Mouse (Mus musculus) CH12.LX (cell line): ENCODE data around the gene Fbxw4. TPM values are rescaled to one million over a fixed set of nuclear protein-coding genes. Genes with fewer than 3 reads are reported as not detected.

Source experiments
- DNase-seq: peaks from one replicate; pipeline ENCODE4 v3.0.0-alpha.2; 2013; ENCODE audit errors: extremely low read depth
- H3K27ac ChIP-seq: 2 replicates; pipeline ENCODE4 v1.5.1; 2012; ENCODE audit warnings: low read depth, mild to moderate bottlenecking, control low read depth, moderate library complexity; ENCODE audit not compliant: insufficient read depth
- H3K27me3 ChIP-seq: replicated peaks from 2 replicates; pipeline ENCODE3; 2012; ENCODE audit warnings: inconsistent platforms
- H3K36me3 ChIP-seq, 2 experiments: replicated peaks in 1 of 2; 2 replicates each; pipeline versions ENCODE3 to v1.6.1; 2012; ENCODE audit warnings: inconsistent platforms in 1 of 2, low read length in 1 of 2, mild to moderate bottlenecking in 1 of 2, mixed read lengths in 1 of 2, moderate library complexity in 1 of 2; ENCODE audit not compliant: control insufficient read depth in 1 of 2, insufficient read depth in 1 of 2
- H3K4me1 ChIP-seq, 2 experiments: 2 replicates each; pipeline ENCODE4 v1.6.1; 2012; ENCODE audit warnings: inconsistent platforms in 1 of 2, moderate library complexity in 1 of 2; ENCODE audit not compliant: insufficient read depth in 2 of 2, control insufficient read depth in 1 of 2
- H3K4me2 ChIP-seq: 2 replicates; pipeline ENCODE4 v1.6.1; 2012; ENCODE audit warnings: low read depth, mild to moderate bottlenecking, control low read depth; ENCODE audit not compliant: poor library complexity, insufficient read depth, severe bottlenecking
- H3K4me3 ChIP-seq, 3 experiments: fragments of 150-350 bp in 1 of 3; sonication (generic) in 1 of 3; replicated peaks in 1 of 3; 2 replicates each; pipeline versions ENCODE3 to v1.5.1; 2011 to 2012; ENCODE audit warnings: low read depth in 2 of 3, low read length in 2 of 3, mild to moderate bottlenecking in 2 of 3, moderate library complexity in 2 of 3, control low read depth in 1 of 3, improper control_type of control experiment in 1 of 3, inconsistent platforms in 1 of 3, mixed read lengths in 1 of 3; ENCODE audit not compliant: poor library complexity in 1 of 3
- H3K79me2 ChIP-seq: replicated peaks from 2 replicates; pipeline ENCODE4 v1.6.1; 2012; ENCODE audit warnings: mild to moderate bottlenecking, moderate library complexity; ENCODE audit not compliant: control insufficient read depth, poor library complexity, insufficient read depth, severe bottlenecking; ENCODE audit errors: extremely low read depth
- H3K9ac ChIP-seq: 2 replicates; pipeline ENCODE4 v1.6.1; 2012; ENCODE audit warnings: low read depth, mild to moderate bottlenecking, control low read depth, moderate library complexity; ENCODE audit not compliant: insufficient read depth
- H3K9me3 ChIP-seq: replicated peaks from 2 replicates; pipeline ENCODE3; 2012; ENCODE audit warnings: low read length, inconsistent platforms, mixed read lengths
- CHD2 ChIP-seq: IDR thresholded peaks from 2 replicates; pipeline ENCODE4 v1.6.1; 2011; ENCODE audit warnings: low read length, improper control_type of control experiment
- E2F4 ChIP-seq: IDR thresholded peaks from 2 replicates; pipeline ENCODE4 v1.6.1; 2011; ENCODE audit warnings: low read depth, low read length, improper control_type of control experiment; ENCODE audit not compliant: insufficient replicate concordance
- ELF1 ChIP-seq: IDR thresholded peaks from 2 replicates; pipeline ENCODE4 v1.6.1; 2014; ENCODE audit warnings: low read depth, mild to moderate bottlenecking, inconsistent platforms, low read length, improper control_type of control experiment
- GABPA ChIP-seq: IDR thresholded peaks from 2 replicates; pipeline ENCODE4 v1.6.1; 2012; ENCODE audit warnings: low read depth, low read length, improper control_type of control experiment, inconsistent platforms; ENCODE audit not compliant: insufficient replicate concordance
- HCFC1 ChIP-seq: IDR thresholded peaks from 2 replicates; pipeline ENCODE4 v1.6.1; 2012; ENCODE audit warnings: low read depth, mild to moderate bottlenecking, inconsistent platforms, low read length, improper control_type of control experiment
- IRF4 ChIP-seq: IDR thresholded peaks from 2 replicates; pipeline ENCODE4 v1.6.1; 2014; ENCODE audit warnings: low read depth, mild to moderate bottlenecking, inconsistent platforms, low read length, improper control_type of control experiment
- JUND ChIP-seq: conservative IDR thresholded peaks from 2 replicates; pipeline ENCODE4 v1.6.1; 2011; ENCODE audit warnings: low read depth, low read length, improper control_type of control experiment
- MAZ ChIP-seq: IDR thresholded peaks from 2 replicates; pipeline ENCODE4 v1.6.1; 2012; ENCODE audit warnings: low read depth, mild to moderate bottlenecking, inconsistent platforms, low read length, improper control_type of control experiment, moderate library complexity
- RCOR1 ChIP-seq: conservative IDR thresholded peaks from 2 replicates; pipeline ENCODE4 v1.6.1; 2012; ENCODE audit warnings: low read depth, mild to moderate bottlenecking, inconsistent platforms, low read length, improper control_type of control experiment
- SIN3A ChIP-seq: IDR thresholded peaks from 2 replicates; pipeline ENCODE4 v1.6.1; 2012; ENCODE audit warnings: low read length, improper control_type of control experiment, inconsistent platforms
- TBP ChIP-seq: conservative IDR thresholded peaks from 2 replicates; pipeline ENCODE4 v1.6.1; 2011; ENCODE audit warnings: low read depth, low read length, improper control_type of control experiment
- USF2 ChIP-seq: conservative IDR thresholded peaks from 2 replicates; pipeline ENCODE4 v1.6.1; 2011; ENCODE audit warnings: low read depth, low read length, improper control_type of control experiment
- ZC3H11A ChIP-seq: IDR thresholded peaks from 2 replicates; pipeline ENCODE4 v1.6.1; 2012; ENCODE audit warnings: low read depth, mild to moderate bottlenecking, inconsistent platforms, low read length, improper control_type of control experiment
- ZNF384 ChIP-seq: IDR thresholded peaks from 2 replicates; pipeline ENCODE4 v1.6.1; 2012; ENCODE audit warnings: low read depth, low read length, improper control_type of control experiment, inconsistent platforms
- dilution Hi-C: fragments of 300-500 bp; cut with MboI; formaldehyde crosslinking; loops from 2 replicates; pipeline ENCODE4 v1.14.3; 2020; ENCODE audit warnings: low sequenced_read_pairs; ENCODE audit not compliant: extremely low pct_unique_long_range_greater_than_20kb, extremely low pct_ligation_motif_present
- in situ Hi-C: fragments of 300-500 bp; cut with MboI; formaldehyde crosslinking; loops from 3 replicates; pipeline ENCODE4 v1.14.3; 2019; ENCODE audit warnings: low sequenced_read_pairs, low pct_ligation_motif_present, low pct_unique_long_range_greater_than_20kb, mixed read lengths
- polyA plus RNA-seq: library from polyadenylated mRNA; unstranded; fragments of >175 nt; gene quantifications from 2 replicates; pipeline ENCODE4 v1.2.1, GENCODE M21; 2012; ENCODE audit warnings: low read depth; ENCODE audit not compliant: insufficient read length
- total RNA-seq, 2 experiments: library from RNA; depleted of rRNA; stranded (reverse); fragments of 300-350 nt in 1 of 2; fragments of >200 nt in 1 of 2; gene quantifications; 2 replicates each; pipeline ENCODE4 v1.2.3; 2012 to 2014

The Fbxw4 gene
- total and polyA plus RNA-seq, 3 experiments, result 4.5 to 8.6 (median 7.5) TPM

DNA sequence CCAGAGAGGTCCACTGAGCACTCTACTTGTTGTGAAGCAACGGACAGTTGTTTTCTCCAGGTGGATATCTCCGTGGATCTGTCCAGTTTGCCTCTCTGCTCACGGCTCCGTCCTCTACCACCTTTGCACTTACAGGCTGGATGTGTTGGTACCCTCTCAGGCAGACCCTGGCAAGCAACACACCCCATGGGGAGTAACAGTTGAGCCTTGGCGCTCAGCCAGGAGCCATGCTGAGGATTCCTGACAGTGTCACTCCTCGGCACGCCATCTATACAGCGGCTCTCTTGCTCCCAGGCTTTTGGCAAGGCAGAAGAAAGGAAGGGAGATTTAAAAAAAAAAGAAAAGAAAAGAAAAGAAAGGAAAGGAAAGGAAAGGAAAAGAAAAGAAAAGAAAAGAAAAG, 45.7 kb downstream of the Fbxw4 start:
- no peaks in the 10 kb centered on the region for H3K27me3 ChIP-seq
- no peak for TF ChIP-seq ZNF384
- TF ChIP-seq USF2, result no peak
- TF ChIP-seq RCOR1, result no peak
- no peak for TF ChIP-seq GABPA
- TF ChIP-seq E2F4, result no peak
- no peak for TF ChIP-seq CHD2
- no peak for TF ChIP-seq ELF1
- TF ChIP-seq HCFC1, result no peak
- in situ Hi-C loops (no loop called here), dilution Hi-C loops (no loop called here)
- peaks cover 0 to 10% of the 10 kb centered on the region in 2 experiments; a peak in 1 of 4 replicates for H3K4me1 ChIP-seq
- H3K27ac ChIP-seq, result no peak overlapping the region
- H3K4me3 ChIP-seq, result no peak overlapping the region
- H3K4me2 ChIP-seq, result no peak overlapping the region
- no peak for DNase-seq
- peaks cover 0 to 13% of the 10 kb centered on the region in 2 experiments for H3K36me3 ChIP-seq
- H3K79me2 ChIP-seq, result no peaks in the 10 kb centered on the region
- no peaks in the 10 kb centered on the region for H3K9me3 ChIP-seq
- no peak overlapping the region for H3K9ac ChIP-seq

- dilution Hi-C loops, result no loop called here
- DNase-seq, result no peak
- no peak for TF ChIP-seq JUND
- no peak for TF ChIP-seq ZNF384
- TF ChIP-seq GABPA, result no peak
- no peak for TF ChIP-seq RCOR1
- no peak for TF ChIP-seq MAZ
- TF ChIP-seq IRF4, result no peak
- no peak for TF ChIP-seq TBP
- no peak for TF ChIP-seq HCFC1
- no peak for TF ChIP-seq ZC3H11A
- TF ChIP-seq ELF1, result no peak
- TF ChIP-seq SIN3A, result no peak
These were observed 49.3 kb downstream of the Fbxw4 start for GRCm38 (mm10) chr19:45610823-45611222.

More at GRCm38 (mm10) chr19:45610823-45611222, 49.3 kb downstream of the Fbxw4 start:
- no peak overlapping the region for H3K9ac ChIP-seq
- H3K4me1 ChIP-seq, result peaks cover 0 to 10% of the 10 kb centered on the region in 2 experiments; a peak in 1 of 4 replicates
- no peaks in the 10 kb centered on the region for H3K27me3 ChIP-seq
- H3K27ac ChIP-seq, result no peak overlapping the region
- H3K79me2 ChIP-seq, result no peaks in the 10 kb centered on the region
- H3K4me2 ChIP-seq, result no peak overlapping the region
- peaks cover 0 to 11% of the 10 kb centered on the region in 2 experiments for H3K36me3 ChIP-seq
- no peak overlapping the region for H3K4me3 ChIP-seq
- H3K9me3 ChIP-seq, result no peaks in the 10 kb centered on the region
- in situ Hi-C loops, result no loop called here
